Mouse (Mus musculus) CH12.LX (cell line): ENCODE measurements around the gene Erbb4.

Experiments
- CHD2 ChIP-seq: IDR thresholded peaks from 2 replicates; pipeline ENCODE4 v1.6.1; 2011; ENCODE audit warnings: low read length, improper control_type of control experiment
- CTCF ChIP-seq, 2 experiments: IDR thresholded peaks in 1 of 2; conservative IDR thresholded peaks in 1 of 2; 2 replicates each; pipeline ENCODE4 v1.5.1; 2011 to 2012; ENCODE audit warnings: low read depth in 2 of 2, low read length in 2 of 2, improper control_type of control experiment in 1 of 2, inconsistent platforms in 1 of 2, mild to moderate bottlenecking in 1 of 2, moderate library complexity in 1 of 2
- E2F4 ChIP-seq: IDR thresholded peaks from 2 replicates; pipeline ENCODE4 v1.6.1; 2011; ENCODE audit warnings: low read depth, low read length, improper control_type of control experiment; ENCODE audit not compliant: insufficient replicate concordance
- EP300 ChIP-seq: IDR thresholded peaks from 2 replicates; pipeline ENCODE4 v1.6.1; 2011; ENCODE audit warnings: low read length, improper control_type of control experiment
- JUND ChIP-seq: conservative IDR thresholded peaks from 2 replicates; pipeline ENCODE4 v1.6.1; 2011; ENCODE audit warnings: low read depth, low read length, improper control_type of control experiment
- NELFE ChIP-seq: IDR thresholded peaks from 2 replicates; pipeline ENCODE4 v1.6.1; 2011; ENCODE audit warnings: low read depth, low read length, improper control_type of control experiment
- NRF1 ChIP-seq: IDR thresholded peaks from 2 replicates; pipeline ENCODE4 v1.6.1; 2014; ENCODE audit warnings: low read depth, mild to moderate bottlenecking, inconsistent platforms, low read length, improper control_type of control experiment, moderate library complexity
- POLR2A ChIP-seq: IDR thresholded peaks from 2 replicates; pipeline ENCODE4 v1.6.1; 2011; ENCODE audit warnings: low read depth, mild to moderate bottlenecking, improper control_type of control experiment, low read length
- POLR2AphosphoS2 ChIP-seq: IDR thresholded peaks from 2 replicates; pipeline ENCODE4 v1.6.1; 2011; ENCODE audit warnings: low read depth, low read length, improper control_type of control experiment
- RCOR1 ChIP-seq: conservative IDR thresholded peaks from 2 replicates; pipeline ENCODE4 v1.6.1; 2012; ENCODE audit warnings: low read depth, mild to moderate bottlenecking, inconsistent platforms, low read length, improper control_type of control experiment
- TCF12 ChIP-seq: IDR thresholded peaks from 2 replicates; pipeline ENCODE4 v1.6.1; 2014; ENCODE audit warnings: low read depth, mild to moderate bottlenecking, inconsistent platforms, low read length, improper control_type of control experiment
- USF1 ChIP-seq: IDR thresholded peaks from 2 replicates; pipeline ENCODE4 v1.6.1; 2014; ENCODE audit warnings: low read depth, mild to moderate bottlenecking, inconsistent platforms, low read length, improper control_type of control experiment
- ZC3H11A ChIP-seq: IDR thresholded peaks from 2 replicates; pipeline ENCODE4 v1.6.1; 2012; ENCODE audit warnings: low read depth, mild to moderate bottlenecking, inconsistent platforms, low read length, improper control_type of control experiment
- ZMIZ1 ChIP-seq: IDR thresholded peaks from 2 replicates; pipeline ENCODE4 v1.6.1; 2012; ENCODE audit warnings: low read depth, mild to moderate bottlenecking, inconsistent platforms, low read length, improper control_type of control experiment

- TF ChIP-seq CTCF (conservative IDR thresholded peaks at IDR 0.05 in 1 of 2, IDR thresholded peaks at IDR 0.05 in 1 of 2; ENCODE audit: low read depth in 2 of 2, low read length in 2 of 2) = no peak
- TF ChIP-seq RCOR1 = no peak
- no peak for TF ChIP-seq NELFE
- no peak for TF ChIP-seq EP300
- no peak for TF ChIP-seq ZMIZ1
- TF ChIP-seq NRF1 = no peak
- no peak for TF ChIP-seq POLR2AphosphoS2
- no peak for TF ChIP-seq POLR2A
- no peak for TF ChIP-seq E2F4
- TF ChIP-seq JUND = no peak
- no peak for TF ChIP-seq ZC3H11A
- no peak for TF ChIP-seq USF1
- no peak for TF ChIP-seq TCF12
- TF ChIP-seq CHD2 = no peak
Measured at GRCm38 (mm10) chr1:69048918-69049317, 58.9 kb downstream of the Erbb4 start.
